Mouse (Mus musculus) myocyte (in vitro differentiated cells): ENCODE results near the gene Arrdc2.

Experiments used
- E2F4 ChIP-seq: IDR thresholded peaks from one replicate; pipeline ENCODE4 v1.6.1; 2011; ENCODE audit warnings: mild to moderate bottlenecking, control low read depth, moderate library complexity; ENCODE audit not compliant: insufficient read depth
- MAX ChIP-seq: IDR thresholded peaks from one replicate; pipeline ENCODE4 v1.6.1; 2011; ENCODE audit warnings: low read depth, mild to moderate bottlenecking, control low read depth
- POLR2A ChIP-seq: IDR thresholded peaks from one replicate; pipeline ENCODE4 v1.6.1; 2011; ENCODE audit warnings: low read depth, mild to moderate bottlenecking, control low read depth, moderate library complexity; ENCODE audit not compliant: insufficient read length
- POLR2AphosphoS2 ChIP-seq: IDR thresholded peaks from one replicate; pipeline ENCODE4 v1.6.1; 2011; ENCODE audit warnings: low read depth, control low read depth; ENCODE audit not compliant: insufficient read length
- SRF ChIP-seq: IDR thresholded peaks from one replicate; pipeline ENCODE4 v1.6.1; 2011; ENCODE audit warnings: low read depth; ENCODE audit not compliant: control insufficient read depth, insufficient read length
- USF1 ChIP-seq: IDR thresholded peaks from one replicate; pipeline ENCODE4 v1.6.1; 2011; ENCODE audit warnings: low read depth, mild to moderate bottlenecking, control low read depth, moderate library complexity

DNA sequence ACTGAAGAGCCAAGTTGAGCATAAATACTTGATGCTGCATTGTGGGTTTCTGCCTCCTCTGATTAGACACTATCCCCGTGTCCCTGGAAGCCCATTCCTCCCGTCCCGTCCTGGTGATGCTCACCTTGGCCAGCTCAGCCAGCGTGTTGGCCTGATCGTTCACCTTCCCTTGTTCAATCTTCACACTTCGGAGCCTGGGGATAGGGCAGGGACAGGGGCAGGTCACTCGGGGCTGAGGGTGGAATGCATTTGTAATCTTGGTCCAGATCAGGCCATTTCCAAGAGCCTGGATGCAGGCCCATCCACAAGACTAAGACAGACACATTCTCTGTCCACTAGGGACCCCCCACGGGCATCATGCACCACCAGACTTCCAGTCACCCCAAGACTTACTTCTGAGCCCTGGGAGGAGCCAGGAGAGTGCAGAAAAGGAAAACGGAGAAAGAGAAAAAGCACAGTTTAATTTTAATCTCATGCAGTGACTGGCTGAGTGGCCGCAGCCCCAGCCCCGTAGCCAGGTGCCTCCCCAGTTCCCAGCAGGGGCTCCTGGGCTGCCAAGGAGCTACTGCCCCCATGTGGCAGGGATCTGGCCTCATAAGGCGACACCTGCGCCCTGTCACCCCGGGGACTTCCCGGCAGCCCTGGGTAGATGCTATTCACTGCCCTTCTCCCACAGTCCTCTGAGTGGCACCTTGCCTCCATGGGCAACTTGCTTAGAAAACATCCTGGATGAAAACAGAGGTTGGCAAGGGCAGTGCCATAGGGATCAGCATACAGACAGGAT, 7.0 kb upstream of the Arrdc2 start:
- no peak for TF ChIP-seq MAX
- no peak for TF ChIP-seq POLR2A
- TF ChIP-seq USF1, result no peak
- no peak for TF ChIP-seq SRF
- no peak for TF ChIP-seq POLR2AphosphoS2
- no peak for TF ChIP-seq E2F4
